Mouse (Mus musculus) limb, embryonic 11.5 days (tissue): ENCODE results near the gene Gm7137. TPM values are rescaled to one million over a fixed set of nuclear protein-coding genes. Genes with fewer than 3 reads are reported as not detected.
"Not testable (repeated sequence)": the region's sequence is repeated elsewhere in the genome, so short reads cannot be mapped to it uniquely, and the experiment has no call there.

ENCODE experiments used
- ATAC-seq: fragments of 200-750 bp; cut with Nextera tagmentation; 2 replicates; pipeline ENCODE4 v1.8.0; 2017; ENCODE audit warnings: low read depth; ENCODE audit not compliant: insufficient number of reproducible peaks, low FRiP score, low TSS enrichment
- DNase-seq: peaks from one replicate; pipeline ENCODE4 v3.0.0-alpha.2; 2015; ENCODE audit warnings: low spot score
- H3K27ac ChIP-seq: fragments of 300-500 bp; sonication (generic); replicated peaks from 2 replicates; pipeline ENCODE4 v1.5.1; 2014; ENCODE audit warnings: low read depth, mild to moderate bottlenecking, low read length
- H3K27me3 ChIP-seq: fragments of 300-500 bp; sonication (generic); 2 replicates; pipeline ENCODE4 v1.6.1; 2014; ENCODE audit warnings: mild to moderate bottlenecking, low read length, mixed read lengths; ENCODE audit not compliant: control insufficient read depth, insufficient read depth
- H3K36me3 ChIP-seq: fragments of 300-500 bp; sonication (generic); 2 replicates; pipeline ENCODE4 v1.6.1; 2014; ENCODE audit warnings: mild to moderate bottlenecking, low read length, moderate library complexity, mixed read lengths; ENCODE audit not compliant: control insufficient read depth, insufficient read depth
- H3K4me1 ChIP-seq: fragments of 300-500 bp; sonication (generic); 2 replicates; pipeline ENCODE4 v1.6.1; 2014; ENCODE audit warnings: low read length, mixed read lengths; ENCODE audit not compliant: control insufficient read depth, insufficient read depth
- H3K4me2 ChIP-seq: fragments of 300-500 bp; sonication (generic); 2 replicates; pipeline ENCODE4 v1.6.1; 2014; ENCODE audit warnings: low read depth, mild to moderate bottlenecking, moderate library complexity; ENCODE audit not compliant: severe bottlenecking
- H3K4me3 ChIP-seq: fragments of 300-500 bp; sonication (generic); 2 replicates; pipeline ENCODE4 v1.5.1; 2014; ENCODE audit warnings: low read depth, low read length
- H3K9ac ChIP-seq: fragments of 300-500 bp; sonication (generic); 2 replicates; pipeline ENCODE4 v1.6.1; 2014; ENCODE audit warnings: mild to moderate bottlenecking, low read length
- H3K9me3 ChIP-seq: fragments of 300-500 bp; sonication (generic); 2 replicates; pipeline ENCODE4 v1.6.1; 2016; ENCODE audit warnings: low read length; ENCODE audit not compliant: control insufficient read depth
- WGBS: fragments of 180-500 bp; shearing (Covaris S2); extraction: QIAGEN DNeasy Blood & Tissue Kit; methylation state at CpG from one replicate; pipeline ENCODE4 v1.1.7; 2014; 5-methylcytosine and 5-hydroxymethylcytosine counted together
- polyA plus RNA-seq: library from polyadenylated mRNA; unstranded; fragments of >200 nt; fragmentation: Nextera tagmentation; extraction: Ambion mirVana; gene quantifications from 2 replicates; pipeline ENCODE4 v1.2.1, GENCODE M21; 2014

The Gm7137 gene
- polyA plus RNA-seq, 1 experiment from 2014 or later = not detected

GRCm38 (mm10) chr10:77741924-77742688 lies 45.9 kb downstream of the Gm7137 start, which contains the start of gene Gm18596:
Gene Gm18596, minus strand, starts transcription at chr10:77742638.
- not testable (repeated sequence) for ATAC-seq, H3K9ac ChIP-seq, H3K4me2 ChIP-seq, H3K4me3 ChIP-seq, H3K27me3 ChIP-seq, H3K9me3 ChIP-seq, H3K36me3 ChIP-seq
- 43% methylated on average over 4 of the region's 5 CpGs for WGBS
- Histone ChIP-seq H3K4me1 (peaks cover 15% of the 10 kb centered on the region), H3K27ac (peak within 1 kb of the TSS; percentile 26; the same call in 1 of the 2 replicates)
- DNase-seq = peak; percentile 30

DNA sequence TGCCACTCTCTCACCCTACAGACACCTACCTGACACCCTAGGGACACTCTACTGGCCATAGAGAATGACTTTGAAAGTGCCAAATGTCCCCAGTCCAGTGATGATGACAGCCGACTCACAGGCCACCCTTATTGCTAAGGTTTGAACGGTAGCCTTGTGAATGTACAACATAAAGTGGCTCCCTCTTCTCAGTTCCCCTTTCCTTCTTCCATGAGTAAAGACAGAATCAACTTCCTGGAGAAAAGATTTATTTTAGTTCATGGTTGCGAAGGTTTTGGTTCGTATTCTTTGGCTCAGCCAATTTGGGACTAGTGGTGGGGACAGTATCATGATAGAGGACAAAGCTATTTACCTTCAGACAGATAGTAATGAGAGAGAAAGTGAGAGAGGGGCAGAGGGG lies 49.1 kb downstream of the Gm7137 start:
- H3K9ac ChIP-seq = no peak overlapping the region
- H3K27ac ChIP-seq = no peak overlapping the region
- no peaks in the 10 kb centered on the region for H3K9me3 ChIP-seq
- ATAC-seq (no peak), DNase-seq (no peak)
- no peaks in the 10 kb centered on the region for H3K27me3 ChIP-seq
- WGBS = 86% methylated on average over 4 of the region's 4 CpGs
- H3K4me1 ChIP-seq = peaks cover 15% of the 10 kb centered on the region
- no peak overlapping the region for H3K4me3 ChIP-seq
- no peaks in the 10 kb centered on the region for H3K36me3 ChIP-seq
- H3K4me2 ChIP-seq = no peak overlapping the region

Other genes starting within 250 kb of the Gm7137 start
- 75.5 and 84.6 TPM in 2 replicates for gene Pttg1ip, start 206.5 kb downstream of the Gm7137 start, polyA plus RNA-seq
- gene Sumo3, start 182.1 kb downstream of the Gm7137 start, polyA plus RNA-seq = 340 and 351 TPM in 2 replicates
- 2.3 TPM in 1 of 2 replicates, not detected in the other for gene Gm49325, start 182.0 kb downstream of the Gm7137 start, polyA plus RNA-seq
- gene Ube2g2, start 165.9 kb downstream of the Gm7137 start, polyA plus RNA-seq = 52.3 and 52.6 TPM in 2 replicates
- 0.45 and 0.84 TPM in 2 replicates for gene Tspear, start 101.6 kb downstream of the Gm7137 start, polyA plus RNA-seq
- not detected in 2 replicates for gene Gm19402, start 97.4 kb downstream of the Gm7137 start, polyA plus RNA-seq
- not detected in 2 replicates for gene Gm9508, start 91.0 kb downstream of the Gm7137 start, polyA plus RNA-seq
- not detected in 2 replicates for gene Gm10272, start 81.6 kb downstream of the Gm7137 start, polyA plus RNA-seq
- gene Gm10024, start 76.7 kb downstream of the Gm7137 start, polyA plus RNA-seq = not detected in 2 replicates
- not detected in 2 replicates for gene Gm10142, start 72.4 kb downstream of the Gm7137 start, polyA plus RNA-seq
- gene Krtap12-1, start 67.6 kb downstream of the Gm7137 start, polyA plus RNA-seq = not detected in 2 replicates
- gene Gm10100, start 61.7 kb downstream of the Gm7137 start, polyA plus RNA-seq = not detected in 2 replicates
- not detected in 2 replicates for gene Gm18596, start 45.6 kb downstream of the Gm7137 start, polyA plus RNA-seq
- gene Gm9736, start 36.8 kb downstream of the Gm7137 start, polyA plus RNA-seq = not detected in 2 replicates
- not detected in 2 replicates for gene Gm3233, start 28.5 kb downstream of the Gm7137 start, polyA plus RNA-seq
- gene Gm3238, start 16.9 kb downstream of the Gm7137 start, polyA plus RNA-seq = not detected in 2 replicates
- gene Gm7138, start 11.3 kb downstream of the Gm7137 start, polyA plus RNA-seq = not detected in 2 replicates
- not detected in 2 replicates for gene Gm3250, start 5.7 kb downstream of the Gm7137 start, polyA plus RNA-seq
- gene Gm9639, start 6.9 kb upstream of the Gm7137 start, polyA plus RNA-seq = not detected in 2 replicates
- not detected in 2 replicates for gene Gm19668, start 10.9 kb upstream of the Gm7137 start, polyA plus RNA-seq
- gene Gm9507, start 23.6 kb upstream of the Gm7137 start, polyA plus RNA-seq = not detected in 2 replicates
- gene Gm2696, start 26.5 kb upstream of the Gm7137 start, polyA plus RNA-seq = not detected in 2 replicates
- gene Krtap10-4, start 38.9 kb upstream of the Gm7137 start, polyA plus RNA-seq = not detected in 2 replicates
- gene Krtap10-10, start 47.7 kb upstream of the Gm7137 start, polyA plus RNA-seq = not detected in 2 replicates
- not detected in 2 replicates for gene Gm36176, start 58.6 kb upstream of the Gm7137 start, polyA plus RNA-seq
- gene Gm10318, start 64.7 kb upstream of the Gm7137 start, polyA plus RNA-seq = not detected in 2 replicates
- not detected in 2 replicates for gene Gm3285, start 73.8 kb upstream of the Gm7137 start, polyA plus RNA-seq
- 1.4 and 1.5 TPM in 2 replicates for gene Lrrc3, start 114.3 kb upstream of the Gm7137 start, polyA plus RNA-seq
- 0.10 and 0.27 TPM in 2 replicates for gene Trpm2, start 182.4 kb upstream of the Gm7137 start, polyA plus RNA-seq
- 29.5 and 31.0 TPM in 2 replicates for gene 1810043G02Rik, start 190.3 kb upstream of the Gm7137 start, polyA plus RNA-seq
- gene Pfkl, start 221.9 kb upstream of the Gm7137 start, polyA plus RNA-seq = 157 and 161 TPM in 2 replicates